Mouse (Mus musculus) thymus, adult 2 months (tissue): ENCODE measurements around the gene Ift27.

Source experiments
- CTCF ChIP-seq: fragments of 200-500 bp; IDR thresholded peaks from 2 replicates; pipeline ENCODE4 v1.5.1; 2012; ENCODE audit warnings: mild to moderate bottlenecking, control low read depth, low read length, moderate library complexity, borderline replicate concordance; ENCODE audit not compliant: control insufficient read depth, poor library complexity, insufficient read depth; ENCODE audit errors: extremely low read depth
- POLR2A ChIP-seq: fragments of 200-500 bp; IDR thresholded peaks from 2 replicates; pipeline ENCODE4 v1.6.1; 2012; ENCODE audit warnings: mild to moderate bottlenecking, low read length, control low read depth, moderate library complexity; ENCODE audit not compliant: control insufficient read depth, poor library complexity, insufficient read depth; ENCODE audit errors: extremely low read depth

GRCm38 (mm10) chr15:78194320-78194719 lies 20.4 kb upstream of the Ift27 start:
- no peak for TF ChIP-seq CTCF
- TF ChIP-seq POLR2A, result no peak
